Mouse (Mus musculus): ENCODE measurements around the gene Sgsm2.

DNA sequence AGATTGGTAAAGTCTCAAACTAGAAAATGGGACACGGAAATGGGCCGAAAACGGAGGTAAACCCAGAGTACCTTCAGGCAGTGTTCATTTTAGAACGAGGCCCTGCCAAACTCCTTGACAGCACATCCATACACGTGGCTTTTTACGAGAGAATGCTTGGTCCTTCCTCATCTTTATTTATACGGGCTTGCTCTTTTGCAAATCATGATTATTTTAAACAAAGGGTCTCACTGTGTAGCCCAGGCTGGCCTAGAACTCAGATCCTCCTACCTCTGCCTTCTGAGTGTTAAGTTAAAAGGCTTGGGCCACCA lies 1.6 kb upstream of the Sgsm2 start:
- TF ChIP-seq CTCF (IDR thresholded peaks at IDR 0.05; ENCODE audit: low read depth) (no peak), EP300 (IDR thresholded peaks at IDR 0.05; ENCODE audit: low read depth) (no peak)

All from heart, postnatal 0 days (tissue).